Mouse (Mus musculus): ENCODE results near the gene Cop1.

Cop1 gene

Small RNA genes within 50 kb of the gene (microRNA-seq; reads per million reads assigned to microRNA genes)
- gene Mir1843b: 184 to 334 reads per million in 2 experiments

Data from adrenal gland (tissue).